Mouse (Mus musculus) thymus, postnatal 14 days (tissue): ENCODE measurements around the gene Trp53i11.

Experiments used
- DNase-seq: peaks from one replicate; pipeline ENCODE4 v3.0.0; 2021

The Trp53i11 gene

DNA sequence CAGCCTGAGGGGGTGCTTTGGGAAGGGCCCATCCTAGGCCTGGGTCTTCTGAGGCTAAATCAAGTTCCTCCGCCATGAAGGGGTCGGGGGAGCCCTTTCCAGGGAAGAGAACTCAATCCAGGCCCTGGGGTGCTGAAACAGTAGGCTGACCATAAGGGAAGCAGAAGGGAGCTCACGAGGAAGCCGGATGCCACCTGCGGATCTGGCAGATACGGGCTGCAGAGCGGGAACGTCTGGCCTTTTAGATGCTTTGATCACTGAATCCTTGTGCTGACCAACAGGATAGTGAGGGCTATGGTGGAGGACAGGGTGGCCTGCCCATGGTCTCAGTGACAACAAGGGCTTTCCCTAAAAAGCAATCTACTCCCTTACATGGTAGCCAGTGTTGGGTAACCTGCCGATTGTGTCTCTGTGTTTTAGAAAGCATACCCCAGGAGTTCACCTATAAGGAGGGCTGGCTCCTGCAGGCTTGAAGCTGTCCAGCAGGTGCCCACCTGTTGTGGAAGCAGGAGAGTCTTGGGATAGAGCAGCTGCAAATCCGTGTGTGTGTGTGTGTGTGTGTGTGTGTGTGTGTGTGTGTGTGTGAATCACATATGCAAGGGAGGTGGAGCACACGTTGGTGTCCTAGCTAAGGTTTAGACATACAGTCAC lies 56.2 kb downstream of the Trp53i11 start:
- no peak for DNase-seq

DNA sequence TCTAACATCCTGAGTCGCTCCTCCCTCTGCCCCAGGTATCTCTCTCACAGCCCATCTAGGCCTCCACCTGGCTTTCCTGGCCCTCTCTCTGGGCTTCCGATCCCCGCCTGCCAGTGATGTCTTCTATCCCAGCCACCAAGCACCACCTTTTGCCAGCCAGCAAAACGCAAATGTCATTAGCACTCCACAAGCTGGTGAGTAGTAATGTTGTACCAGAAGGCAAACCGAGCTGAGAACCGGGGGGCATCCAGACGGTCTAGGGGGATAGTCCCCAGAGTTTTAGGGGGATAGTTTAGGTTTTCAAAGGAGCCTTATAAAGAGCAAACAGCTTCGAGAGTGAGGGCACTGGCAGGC lies 56.7 kb downstream of the Trp53i11 start:
- DNase-seq: no peak

DNA sequence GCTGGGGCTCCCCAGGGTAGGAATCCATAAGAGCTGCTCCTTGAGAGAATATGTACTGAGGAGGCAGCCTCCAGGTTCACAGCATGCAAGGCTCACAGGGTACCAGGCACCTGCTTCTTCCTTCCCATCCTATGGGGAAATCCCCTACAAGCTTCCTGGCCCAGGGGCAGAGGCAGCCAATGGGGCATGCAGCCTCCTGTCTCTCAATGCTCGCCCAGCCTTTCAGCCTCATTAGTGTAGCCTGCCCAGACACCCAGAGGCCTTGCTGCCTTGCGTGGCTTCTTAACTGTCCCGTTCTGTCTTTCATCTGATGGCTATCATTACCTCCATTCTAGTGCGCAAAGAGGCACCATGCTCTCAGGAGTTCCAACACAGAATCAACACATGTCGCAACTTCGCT lies 61.7 kb downstream of the Trp53i11 start:
- no peak for DNase-seq

DNA sequence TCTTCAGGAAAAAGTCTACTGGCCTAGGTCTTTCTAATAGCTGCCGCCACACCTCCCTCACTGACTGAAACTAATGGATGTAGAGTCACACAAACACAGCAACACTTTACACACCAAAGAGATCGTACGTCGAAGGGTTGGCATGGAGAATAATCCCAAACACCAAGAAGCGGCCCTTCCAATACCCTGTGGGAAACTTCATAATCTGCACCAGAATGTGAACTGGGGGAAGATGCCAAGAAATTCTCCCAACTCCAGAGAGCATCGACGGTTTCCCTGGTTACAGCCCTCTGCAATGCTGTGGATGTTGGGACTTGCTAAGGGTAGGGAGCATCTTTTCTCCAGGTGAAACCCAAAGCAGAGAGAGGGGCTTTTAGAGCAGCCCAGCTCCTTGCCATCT lies 63.3 kb downstream of the Trp53i11 start:
- no peak for DNase-seq
